21 mouse cellular contexts compared by ENCODE assay signal in genomic region chr7:113505516-113506045, GRCm38 (mm10). TPM values are rescaled to one million over a fixed set of nuclear protein-coding genes. Genes with fewer than 3 reads are reported as not detected.
DNase-seq lines count a peak whose midpoint lies in the region; ATAC-seq and TF ChIP-seq lines count a peak whose summit lies in the region.
"Had no signal": no experiment of that assay in that cellular context is flagged by ENCODE, and none has a peak within 500 bp of the region (broad histone marks: within the 10 kb centered on the region; RNA-seq: fewer than 3 reads in every experiment).

No protein-coding gene starts in this region.

- no peak overlapping the region for H3K9ac ChIP-seq in liver, postnatal 0 days (replicated peaks)
- H3K9ac ChIP-seq in liver, embryonic 11.5 days (ENCODE audit: low read depth, low read length), result no peak overlapping the region
- H3K9ac ChIP-seq: embryonic facial prominence, embryonic 12.5 days; forebrain, embryonic 13.5 days; heart, embryonic 15.5 days; hindbrain, embryonic 13.5 days; intestine, embryonic 15.5 days had no signal

- no peak overlapping the region for H3K4me2 ChIP-seq in liver, postnatal 0 days (ENCODE audit: low read depth, low read length)
- H3K4me2 ChIP-seq in liver, embryonic 11.5 days, result no peak overlapping the region
- H3K4me2 ChIP-seq: embryonic facial prominence, embryonic 12.5 days; forebrain, embryonic 13.5 days; heart, embryonic 11.5 days; heart, embryonic 15.5 days; hindbrain, embryonic 13.5 days; intestine, embryonic 15.5 days had no signal

- WGBS in liver, postnatal 0 days (ENCODE audit: insufficient replicate concordance), result 78% methylated on average over 4 of the region's 4 CpGs
- whole genome bisulfite sequencing in liver, embryonic 11.5 days, result 84% methylated on average over 4 of the region's 4 CpGs
- 61% methylated on average over 4 of the region's 4 CpGs for WGBS in embryonic facial prominence, embryonic 10.5 days

- no peaks in the 10 kb centered on the region; the same call in 1 of the 2 replicates for H3K27me3 ChIP-seq in liver, postnatal 0 days (ENCODE audit: insufficient read depth, low read length)
- no peaks in the 10 kb centered on the region for H3K27me3 ChIP-seq in liver, embryonic 11.5 days (replicated peaks; ENCODE audit: control insufficient read depth, insufficient read depth, low read length)
- H3K27me3 ChIP-seq in embryonic facial prominence, embryonic 10.5 days (replicated peaks; ENCODE audit: low read depth, poor library complexity, severe bottlenecking), result no peaks in the 10 kb centered on the region
- H3K27me3 ChIP-seq: embryonic facial prominence, embryonic 12.5 days; forebrain, embryonic 13.5 days; heart, embryonic 15.5 days; hindbrain, embryonic 13.5 days; intestine, embryonic 15.5 days had no signal

- no peak for DNase-seq in liver, postnatal 0 days
- DNase-seq in liver, embryonic 11.5 days (ENCODE audit: low spot score), result no peak
- DNase-seq in embryonic facial prominence, embryonic 10.5 days (ENCODE audit: low spot score), result peak; percentile 9
- DNase-seq in forelimb bud, embryonic 11.5 days (ENCODE audit: low read depth, low spot score), result peak; percentile 31
- DNase-seq in cerebellum, adult 11-12 months, result no peak
- DNase-seq in heart, adult 8-10 months (ENCODE audit: low spot score), result no peak
- DNase-seq in right cerebral cortex, postnatal 10 days (ENCODE audit: low spot score in 2 of 2), result no peak
- DNase-seq: adrenal gland, adult 8-10 months; adrenal gland, postnatal 36 days; cerebellum, adult 11 months; cerebellum, adult 9-11 months; gastrocnemius, postnatal 10 days; heart, adult 18-20 months; heart, postnatal 14 days had no signal

- H3K4me1 ChIP-seq in liver, postnatal 0 days (ENCODE audit: insufficient read depth), result no peaks in the 10 kb centered on the region
- no peaks in the 10 kb centered on the region for H3K4me1 ChIP-seq in liver, embryonic 11.5 days (replicated peaks; ENCODE audit: control insufficient read depth, insufficient read depth, low read length)
- peaks cover 18% of the 10 kb centered on the region for H3K4me1 ChIP-seq in embryonic facial prominence, embryonic 10.5 days
- H3K4me1 ChIP-seq: forebrain, embryonic 13.5 days; heart, embryonic 15.5 days; hindbrain, embryonic 13.5 days; intestine, embryonic 15.5 days had no signal

- H3K4me3 ChIP-seq in liver, postnatal 0 days (ENCODE audit: low read depth, low read length), result no peak overlapping the region
- H3K4me3 ChIP-seq in liver, embryonic 11.5 days (ENCODE audit: low read depth, low read length), result no peak overlapping the region
- H3K4me3 ChIP-seq in embryonic facial prominence, embryonic 10.5 days, result no peak overlapping the region
- H3K4me3 ChIP-seq: embryonic facial prominence, embryonic 12.5 days; forebrain, embryonic 13.5 days; heart, embryonic 15.5 days; hindbrain, embryonic 13.5 days; intestine, embryonic 15.5 days had no signal

- no peak for ATAC-seq in liver, postnatal 0 days
- no peak for ATAC-seq in liver, embryonic 11.5 days (replicated peaks; ENCODE audit: low FRiP score)
- ATAC-seq: forebrain, embryonic 13.5 days; hindbrain, postnatal 0 days; intestine, embryonic 15.5 days had no signal

- no peak for TF ChIP-seq EP300 in liver, postnatal 0 days (IDR thresholded peaks at IDR 0.05; ENCODE audit: low read depth)

- H3K27ac ChIP-seq in liver, postnatal 0 days (ENCODE audit: low read depth), result 0 out of 2 replicates have a peak overlapping the region, but pooled peaks have one; percentile 13
- H3K27ac ChIP-seq in liver, embryonic 11.5 days (ENCODE audit: low read depth, low read length), result no peak overlapping the region
- H3K27ac ChIP-seq in embryonic facial prominence, embryonic 10.5 days (replicated peaks), result no peak overlapping the region
- H3K27ac ChIP-seq: embryonic facial prominence, embryonic 12.5 days; forebrain, embryonic 13.5 days; heart, embryonic 15.5 days; hindbrain, embryonic 13.5 days; hindbrain, postnatal 0 days; intestine, embryonic 15.5 days had no signal

- no peak for TF ChIP-seq CTCF in liver, postnatal 0 days (IDR thresholded peaks at IDR 0.05; ENCODE audit: low read depth)

- H3K36me3 ChIP-seq in liver, postnatal 0 days (replicated peaks; ENCODE audit: insufficient read depth, low read length), result no peaks in the 10 kb centered on the region
- H3K36me3 ChIP-seq in liver, embryonic 11.5 days (ENCODE audit: control insufficient read depth, insufficient read depth, low read length), result no peaks in the 10 kb centered on the region
- H3K36me3 ChIP-seq in embryonic facial prominence, embryonic 10.5 days (replicated peaks), result no peaks in the 10 kb centered on the region
- H3K36me3 ChIP-seq: embryonic facial prominence, embryonic 12.5 days; heart, embryonic 15.5 days; hindbrain, embryonic 13.5 days; intestine, embryonic 15.5 days had no signal

- H3K9me3 ChIP-seq in liver, postnatal 0 days (ENCODE audit: low read length), result no peaks in the 10 kb centered on the region
- no peaks in the 10 kb centered on the region for H3K9me3 ChIP-seq in liver, embryonic 11.5 days (ENCODE audit: control insufficient read depth, low read length)
- H3K9me3 ChIP-seq in embryonic facial prominence, embryonic 10.5 days, result no peaks in the 10 kb centered on the region
- H3K9me3 ChIP-seq: embryonic facial prominence, embryonic 12.5 days; forebrain, embryonic 13.5 days; heart, embryonic 15.5 days; hindbrain, embryonic 13.5 days; intestine, embryonic 15.5 days had no signal

RNA-seq across cellular contexts. Expression of gene Far1, which starts 8.1 kb away (rescaled TPM):
- 10.9 and 13.2 TPM in 2 replicates for polyA plus RNA-seq in liver, postnatal 0 days (2015; fragmentation: Nextera tagmentation; extraction: Ambion mirVana)
- polyA plus RNA-seq in liver, embryonic 11.5 days (2014; fragmentation: Nextera tagmentation; extraction: Ambion mirVana), result 45.2 and 51.0 TPM in 2 replicates
- polyA plus RNA-seq in embryonic facial prominence, embryonic 10.5 days (2016; fragmentation: Nextera tagmentation; extraction: Ambion mirVana), result 76.0 and 79.5 TPM in 2 replicates
- total RNA-seq in heart, adult 8-10 months (2022), result 10 to 100 TPM; 15.2 to 23.6 (median 20.9) TPM

Comparison
In these comparisons a context has a peak if more than half of its experiments do, and no peak if none do; other contexts are left out.
1. DNase-seq: peak in embryonic facial prominence, embryonic 10.5 days (single experiment) and forelimb bud, embryonic 11.5 days (single experiment); none in liver, postnatal 0 days (single experiment), liver, embryonic 11.5 days (single experiment), cerebellum, adult 11-12 months (single experiment), heart, adult 8-10 months (single experiment) and right cerebral cortex, postnatal 10 days (0 of 2).